9 mouse cellular contexts compared by ENCODE assay signal in the genomic region with DNA sequence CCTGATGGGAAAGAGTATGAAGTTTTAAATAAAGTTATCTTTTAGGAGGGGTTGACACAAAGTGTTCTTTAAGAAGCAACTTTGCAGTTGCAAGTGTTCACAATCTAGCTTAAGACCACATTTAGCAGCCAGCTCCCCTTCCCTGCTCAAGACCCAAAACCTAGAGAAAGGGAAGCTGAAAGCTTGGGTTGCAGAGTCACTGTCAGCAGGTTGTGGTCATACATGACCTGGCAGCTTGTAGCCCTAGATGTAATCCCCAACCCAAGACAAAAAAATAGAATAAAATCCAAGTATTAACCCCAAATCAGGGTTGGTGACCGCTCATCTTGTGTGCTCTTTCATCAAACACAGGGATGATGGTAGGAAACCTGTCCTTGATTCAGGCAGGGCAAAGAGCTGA. TPM values are rescaled to one million over a fixed set of nuclear protein-coding genes. Genes with fewer than 3 reads are reported as not detected.
DNase-seq lines count a peak whose midpoint lies in the region; ATAC-seq and TF ChIP-seq lines count a peak whose summit lies in the region.
"Had no signal": no experiment of that assay in that cellular context is flagged by ENCODE, and none has a peak within 500 bp of the region (broad histone marks: within the 10 kb centered on the region; RNA-seq: fewer than 3 reads in every experiment).

No protein-coding gene starts in this region.

- no peak for TF ChIP-seq CTCF in kidney, postnatal 0 days (IDR thresholded peaks at IDR 0.05; ENCODE audit: low read depth)

- WGBS in kidney, postnatal 0 days: 82% methylated on average over 1 of the region's 1 CpGs
- WGBS in embryonic facial prominence, embryonic 10.5 days: 80% methylated on average over 1 of the region's 1 CpGs
- 76% methylated on average over 1 of the region's 1 CpGs for WGBS in intestine, embryonic 16.5 days
- 74% methylated on average over 1 of the region's 1 CpGs for WGBS in neural tube, embryonic 12.5 days

- peak overlapping the region; percentile 96 for H3K9ac ChIP-seq in kidney, postnatal 0 days (ENCODE audit: low read depth, low read length)
- peak overlapping the region; percentile 93 for H3K9ac ChIP-seq in intestine, embryonic 16.5 days (ENCODE audit: low read depth, low read length)
- H3K9ac ChIP-seq in neural tube, embryonic 12.5 days: peak overlapping the region; percentile 88

- H3K9me3 ChIP-seq in kidney, postnatal 0 days (replicated peaks; ENCODE audit: low read length): no peaks in the 10 kb centered on the region
- no peaks in the 10 kb centered on the region for H3K9me3 ChIP-seq in embryonic facial prominence, embryonic 10.5 days
- no peaks in the 10 kb centered on the region for H3K9me3 ChIP-seq in intestine, embryonic 16.5 days (ENCODE audit: control insufficient read depth, low read length)
- no peaks in the 10 kb centered on the region for H3K9me3 ChIP-seq in neural tube, embryonic 12.5 days

- 0 out of 2 replicates have a peak overlapping the region, but pooled peaks have one; percentile 99 for H3K27ac ChIP-seq in kidney, postnatal 0 days
- H3K27ac ChIP-seq in embryonic facial prominence, embryonic 10.5 days (replicated peaks): peak overlapping the region; percentile 94
- no peak overlapping the region for H3K27ac ChIP-seq in intestine, embryonic 16.5 days (ENCODE audit: low read length)
- no peak overlapping the region for H3K27ac ChIP-seq in neural tube, embryonic 12.5 days

- no peak for ATAC-seq in kidney, postnatal 0 days (replicated peaks; ENCODE audit: low FRiP score, low read depth)
- no peak for ATAC-seq in intestine, embryonic 16.5 days
- ATAC-seq in neural tube, embryonic 12.5 days (ENCODE audit: low FRiP score, low read depth): no peak

- H3K4me2 ChIP-seq in kidney, postnatal 0 days (ENCODE audit: low read length): peak overlapping the region; percentile 70
- peak overlapping the region; percentile 82 for H3K4me2 ChIP-seq in intestine, embryonic 16.5 days (ENCODE audit: low read depth, low read length)
- H3K4me2 ChIP-seq in neural tube, embryonic 12.5 days (replicated peaks): peak overlapping the region; percentile 74

- H3K27me3 ChIP-seq in kidney, postnatal 0 days (ENCODE audit: insufficient read depth, low read length): no peaks in the 10 kb centered on the region
- no peaks in the 10 kb centered on the region for H3K27me3 ChIP-seq in embryonic facial prominence, embryonic 10.5 days (replicated peaks; ENCODE audit: low read depth, poor library complexity, severe bottlenecking)
- H3K27me3 ChIP-seq in intestine, embryonic 16.5 days (replicated peaks; ENCODE audit: control insufficient read depth, insufficient read depth, low read length): no peaks in the 10 kb centered on the region
- no peaks in the 10 kb centered on the region for H3K27me3 ChIP-seq in neural tube, embryonic 12.5 days (replicated peaks)

- DNase-seq in kidney, postnatal 0 days (ENCODE audit: low spot score): no peak
- no peak for DNase-seq in kidney, adult 11 months
- no peak for DNase-seq in embryonic facial prominence, embryonic 10.5 days (ENCODE audit: low spot score)
- no peak for DNase-seq in left cerebral cortex, postnatal 10 days (ENCODE audit: extremely low spot score in 1 of 2, low spot score in 2 of 2)
- no peak for DNase-seq in urinary bladder, postnatal 25 days (ENCODE audit: low spot score)
- no peak for DNase-seq in left cerebral cortex, adult 8-10 months (ENCODE audit: low spot score in 2 of 2)
- DNase-seq: thymus, postnatal 25 days had no signal

- H3K36me3 ChIP-seq in kidney, postnatal 0 days (ENCODE audit: insufficient read depth, low read length): peaks cover 54% of the 10 kb centered on the region
- H3K36me3 ChIP-seq in embryonic facial prominence, embryonic 10.5 days (replicated peaks): peaks cover 72% of the 10 kb centered on the region
- peaks cover 9% of the 10 kb centered on the region for H3K36me3 ChIP-seq in intestine, embryonic 16.5 days (ENCODE audit: control insufficient read depth, insufficient read depth, low read length)
- H3K36me3 ChIP-seq in neural tube, embryonic 12.5 days: peaks cover 67% of the 10 kb centered on the region

- peaks cover 13% of the 10 kb centered on the region; the same call in 1 of the 2 replicates for H3K4me1 ChIP-seq in kidney, postnatal 0 days (replicated peaks; ENCODE audit: insufficient read depth, low read length)
- H3K4me1 ChIP-seq in embryonic facial prominence, embryonic 10.5 days: peaks cover 46% of the 10 kb centered on the region
- H3K4me1 ChIP-seq in intestine, embryonic 16.5 days (ENCODE audit: control insufficient read depth, insufficient read depth, low read length): peaks cover 49% of the 10 kb centered on the region
- peaks cover 53% of the 10 kb centered on the region for H3K4me1 ChIP-seq in neural tube, embryonic 12.5 days

- intact Hi-C loops in left cerebral cortex, postnatal 10 days (cut with DNase I): no loop called here

- peak overlapping the region; percentile 84 for H3K4me3 ChIP-seq in kidney, postnatal 0 days (replicated peaks; ENCODE audit: low read depth, low read length)
- H3K4me3 ChIP-seq in embryonic facial prominence, embryonic 10.5 days: peak overlapping the region; percentile 80
- H3K4me3 ChIP-seq in intestine, embryonic 16.5 days (ENCODE audit: low read length): peak overlapping the region; percentile 80
- H3K4me3 ChIP-seq in neural tube, embryonic 12.5 days: peak overlapping the region; percentile 89

RNA-seq across cellular contexts. Expression of a gene that starts 1.3 kb away (rescaled TPM):
- 35.7 and 43.4 TPM in 2 replicates for polyA plus RNA-seq in kidney, postnatal 0 days (2015; fragmentation: Nextera tagmentation; extraction: Ambion mirVana)
- polyA plus RNA-seq in embryonic facial prominence, embryonic 10.5 days (2016; fragmentation: Nextera tagmentation; extraction: Ambion mirVana): 92.4 and 98.6 TPM in 2 replicates
- 52.7 and 56.0 TPM in 2 replicates for polyA plus RNA-seq in intestine, embryonic 16.5 days (2015; fragmentation: Nextera tagmentation; extraction: Ambion mirVana)
- polyA plus RNA-seq in neural tube, embryonic 12.5 days (2016; fragmentation: Nextera tagmentation; extraction: Ambion mirVana): 87.1 and 90.5 TPM in 2 replicates
- total RNA-seq in left cerebral cortex, postnatal 10 days (2021): 10 to 100 TPM; 86.3 to 97.5 TPM
- total RNA-seq in left cerebral cortex, adult 8-10 months (2022): 100 to 1,000 TPM; 102 to 133 (median 112) TPM

RNA-seq across cellular contexts. Expression of a gene that starts 1.6 kb away (rescaled TPM):
- 61.0 and 65.9 TPM in 2 replicates for polyA plus RNA-seq in kidney, postnatal 0 days (2015; fragmentation: Nextera tagmentation; extraction: Ambion mirVana)
- polyA plus RNA-seq in embryonic facial prominence, embryonic 10.5 days (2016; fragmentation: Nextera tagmentation; extraction: Ambion mirVana): 158 and 162 TPM in 2 replicates
- 68.6 and 76.2 TPM in 2 replicates for polyA plus RNA-seq in intestine, embryonic 16.5 days (2015; fragmentation: Nextera tagmentation; extraction: Ambion mirVana)
- 140 and 162 TPM in 2 replicates for polyA plus RNA-seq in neural tube, embryonic 12.5 days (2016; fragmentation: Nextera tagmentation; extraction: Ambion mirVana)
- total RNA-seq in left cerebral cortex, postnatal 10 days (2021): 100 to 1,000 TPM; 126 to 141 TPM
- 100 to 1,000 TPM; 131 to 154 (median 146) TPM for total RNA-seq in left cerebral cortex, adult 8-10 months (2022)

RNA-seq across cellular contexts. Expression of a gene that starts 26.5 kb away (rescaled TPM):
- polyA plus RNA-seq in kidney, postnatal 0 days (2015; fragmentation: Nextera tagmentation; extraction: Ambion mirVana): 395 and 467 TPM in 2 replicates
- 190 and 205 TPM in 2 replicates for polyA plus RNA-seq in embryonic facial prominence, embryonic 10.5 days (2016; fragmentation: Nextera tagmentation; extraction: Ambion mirVana)
- 316 and 336 TPM in 2 replicates for polyA plus RNA-seq in intestine, embryonic 16.5 days (2015; fragmentation: Nextera tagmentation; extraction: Ambion mirVana)
- polyA plus RNA-seq in neural tube, embryonic 12.5 days (2016; fragmentation: Nextera tagmentation; extraction: Ambion mirVana): 192 and 202 TPM in 2 replicates
- total RNA-seq in left cerebral cortex, postnatal 10 days (2021): 100 to 1,000 TPM; 169 to 171 TPM
- total RNA-seq in left cerebral cortex, adult 8-10 months (2022): 100 to 1,000 TPM; 147 to 180 (median 158) TPM

RNA-seq across cellular contexts. Expression of a gene that starts 28.9 kb away (rescaled TPM):
- polyA plus RNA-seq in kidney, postnatal 0 days (2015; fragmentation: Nextera tagmentation; extraction: Ambion mirVana): 0.93 and 1.1 TPM in 2 replicates
- 0.96 and 1.2 TPM in 2 replicates for polyA plus RNA-seq in embryonic facial prominence, embryonic 10.5 days (2016; fragmentation: Nextera tagmentation; extraction: Ambion mirVana)
- polyA plus RNA-seq in intestine, embryonic 16.5 days (2015; fragmentation: Nextera tagmentation; extraction: Ambion mirVana): 0.98 and 1.4 TPM in 2 replicates
- 1.1 and 1.4 TPM in 2 replicates for polyA plus RNA-seq in neural tube, embryonic 12.5 days (2016; fragmentation: Nextera tagmentation; extraction: Ambion mirVana)
- total RNA-seq in left cerebral cortex, postnatal 10 days (2021): 1 to 10 TPM in 1 of 2 experiments, under 1 TPM in 1; 0.54 to 1.3 TPM
- total RNA-seq in left cerebral cortex, adult 8-10 months (2022): 1 to 10 TPM; 1.1 to 1.8 (median 1.4) TPM

RNA-seq across cellular contexts. Expression of a gene that starts 30.1 kb away (rescaled TPM):
- polyA plus RNA-seq in kidney, postnatal 0 days (2015; fragmentation: Nextera tagmentation; extraction: Ambion mirVana): 2,445 and 2,952 TPM in 2 replicates
- polyA plus RNA-seq in embryonic facial prominence, embryonic 10.5 days (2016; fragmentation: Nextera tagmentation; extraction: Ambion mirVana): 1,580 and 1,631 TPM in 2 replicates
- 1,705 and 1,833 TPM in 2 replicates for polyA plus RNA-seq in intestine, embryonic 16.5 days (2015; fragmentation: Nextera tagmentation; extraction: Ambion mirVana)
- 1,187 and 1,201 TPM in 2 replicates for polyA plus RNA-seq in neural tube, embryonic 12.5 days (2016; fragmentation: Nextera tagmentation; extraction: Ambion mirVana)
- total RNA-seq in left cerebral cortex, postnatal 10 days (2021): 100 to 1,000 TPM; 430 to 448 TPM
- total RNA-seq in left cerebral cortex, adult 8-10 months (2022): 100 to 1,000 TPM; 351 to 461 (median 392) TPM

Comparison
In these comparisons a context has a peak if more than half of its experiments do, and no peak if none do; other contexts are left out.
1. H3K27ac ChIP-seq: peak in kidney, postnatal 0 days (single experiment) and embryonic facial prominence, embryonic 10.5 days (single experiment); none in intestine, embryonic 16.5 days (single experiment) and neural tube, embryonic 12.5 days (single experiment).
2. Peak in every context shown above with its lines, with median percentiles within 50 percentile points of each other: H3K4me2 ChIP-seq, H3K4me3 ChIP-seq and H3K9ac ChIP-seq.